Mouse (Mus musculus): ENCODE measurements around the gene Samt2. TPM values are rescaled to one million over a fixed set of nuclear protein-coding genes. Genes with fewer than 3 reads are reported as not detected.

The Samt2 gene
- polyA plus RNA-seq (2014; fragmentation: Illumina TruSeq; extraction: RNeasy Lipid Tissue Mini Kit (QIAGEN cat#74804); ENCODE audit: low read depth, low replicate concordance): not detected

DNA sequence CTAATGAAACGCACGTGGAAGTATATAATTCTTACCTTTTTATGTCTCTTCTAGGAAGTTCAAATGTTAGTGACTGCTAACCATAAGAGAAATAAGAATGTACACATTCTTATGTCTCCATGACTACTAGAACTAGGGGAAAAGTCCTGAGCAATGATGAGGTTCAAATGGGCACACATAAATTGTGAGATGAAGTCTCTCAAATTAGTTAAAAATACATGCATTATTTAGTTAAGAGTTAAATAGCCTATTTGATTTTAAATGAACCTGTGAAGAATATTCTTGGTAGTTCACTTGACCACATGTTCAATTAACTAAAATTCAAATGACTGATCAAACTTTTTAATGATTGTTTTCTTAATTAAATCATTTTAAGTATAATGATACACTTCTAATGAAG, at the start of gene Samt2:
Gene Samt2 (minus strand): TSS at position 101 of the 400 bp plus-strand sequence.

Other genes with a start within 250 kb of the Samt2 start
- not detected for gene 4930524N10Rik, start 236.0 kb downstream of the Samt2 start, polyA plus RNA-seq (2014; fragmentation: Illumina TruSeq; extraction: RNeasy Lipid Tissue Mini Kit (QIAGEN cat#74804); ENCODE audit: low read depth, low replicate concordance)
- not detected for gene Samt4, start 97.4 kb downstream of the Samt2 start, polyA plus RNA-seq (2014; fragmentation: Illumina TruSeq; extraction: RNeasy Lipid Tissue Mini Kit (QIAGEN cat#74804); ENCODE audit: low read depth, low replicate concordance)

Data from liver, adult 10 weeks (tissue).